Mouse (Mus musculus) heart, embryonic 12.5 days (tissue): ENCODE data around the gene Akap12. TPM values are rescaled to one million over a fixed set of nuclear protein-coding genes. Genes with fewer than 3 reads are reported as not detected.

Source experiments
- ATAC-seq: fragments of 200-750 bp; cut with Nextera tagmentation; 2 replicates; pipeline ENCODE4 v1.8.0; 2017; ENCODE audit warnings: moderate TSS enrichment, moderate library complexity; ENCODE audit not compliant: insufficient number of reproducible peaks, low FRiP score
- H3K27ac ChIP-seq: fragments of 300-500 bp; sonication (generic); 2 replicates; pipeline ENCODE4 v1.5.1; 2016; ENCODE audit warnings: mild to moderate bottlenecking, moderate library complexity; ENCODE audit not compliant: poor library complexity, severe bottlenecking
- H3K27me3 ChIP-seq: fragments of 300-500 bp; sonication (generic); replicated peaks from 2 replicates; pipeline ENCODE4 v1.6.1; 2016; ENCODE audit warnings: mild to moderate bottlenecking, moderate library complexity
- H3K36me3 ChIP-seq: fragments of 300-500 bp; sonication (generic); 2 replicates; pipeline ENCODE4 v1.6.1; 2016; ENCODE audit warnings: mild to moderate bottlenecking, moderate library complexity
- H3K4me1 ChIP-seq: fragments of 300-500 bp; sonication (generic); replicated peaks from 2 replicates; pipeline ENCODE4 v1.6.1; 2016; ENCODE audit warnings: mild to moderate bottlenecking
- H3K4me2 ChIP-seq: fragments of 300-500 bp; sonication (generic); 2 replicates; pipeline ENCODE4 v1.6.1; 2016; ENCODE audit warnings: mild to moderate bottlenecking, moderate library complexity
- H3K4me3 ChIP-seq: fragments of 300-500 bp; sonication (generic); 2 replicates; pipeline ENCODE4 v1.5.1; 2016; ENCODE audit warnings: mild to moderate bottlenecking
- H3K9ac ChIP-seq: fragments of 300-500 bp; sonication (generic); 2 replicates; pipeline ENCODE4 v1.6.1; 2016; ENCODE audit warnings: mild to moderate bottlenecking, moderate library complexity
- H3K9me3 ChIP-seq: fragments of 300-500 bp; sonication (generic); replicated peaks from 2 replicates; pipeline ENCODE4 v1.6.1; 2016; ENCODE audit warnings: mild to moderate bottlenecking, moderate library complexity
- WGBS: fragments of 180-500 bp; shearing (Covaris S2); methylation state at CpG from one replicate; pipeline ENCODE4 v1.1.7; 2016; 5-methylcytosine and 5-hydroxymethylcytosine counted together
- polyA plus RNA-seq: library from polyadenylated mRNA; unstranded; fragments of >200 nt; fragmentation: Nextera tagmentation; extraction: Ambion mirVana; gene quantifications from 2 replicates; pipeline ENCODE4 v1.2.1, GENCODE M21; 2016

Akap12 gene
- polyA plus RNA-seq, 1 experiment from 2014 or later, result 52.6 TPM

GRCm38 (mm10) chr10:4407191-4407590 lies 141.0 kb downstream of the Akap12 start:
- no peaks in the 10 kb centered on the region for H3K27me3 ChIP-seq
- H3K4me2 ChIP-seq, result no peak overlapping the region
- H3K9me3 ChIP-seq, result no peaks in the 10 kb centered on the region
- H3K36me3 ChIP-seq, result peaks cover 76% of the 10 kb centered on the region
- no peak for ATAC-seq
- H3K4me3 ChIP-seq, result no peak overlapping the region
- no peak overlapping the region for H3K9ac ChIP-seq
- no peak overlapping the region for H3K27ac ChIP-seq
- 84% methylated on average over 1 of the region's 1 CpGs for WGBS
- peaks cover 16% of the 10 kb centered on the region for H3K4me1 ChIP-seq

Other genes starting within 250 kb of the Akap12 start
- 13.4 and 14.2 TPM in 2 replicates for gene Zbtb2, start 121.7 kb downstream of the Akap12 start, polyA plus RNA-seq
- 91.8 and 92.9 TPM in 2 replicates for gene Rmnd1, start 166.0 kb downstream of the Akap12 start, polyA plus RNA-seq
- gene Armt1, start 166.1 kb downstream of the Akap12 start, polyA plus RNA-seq, result 17.5 and 19.4 TPM in 2 replicates
- gene Ccdc170, start 216.1 kb downstream of the Akap12 start, polyA plus RNA-seq, result not detected in 2 replicates